Mouse (Mus musculus): ENCODE results near the gene Slc13a5. TPM values are rescaled to one million over a fixed set of nuclear protein-coding genes. Genes with fewer than 3 reads are reported as not detected.

The Slc13a5 gene
- polyA plus RNA-seq, 1 experiment from 2014 or later: 0.26 TPM

Other genes starting within 250 kb of the Slc13a5 start
- gene Aipl1, start 229.7 kb downstream of the Slc13a5 start, polyA plus RNA-seq (2015; fragmentation: Nextera tagmentation; extraction: Ambion mirVana): 0.30 and 0.38 TPM in 2 replicates
- gene Pimreg, start 225.2 kb downstream of the Slc13a5 start, polyA plus RNA-seq (2015; fragmentation: Nextera tagmentation; extraction: Ambion mirVana): 122 and 131 TPM in 2 replicates
- 0.05 and 0.13 TPM in 2 replicates for gene Pitpnm3, start 131.4 kb downstream of the Slc13a5 start, polyA plus RNA-seq (2015; fragmentation: Nextera tagmentation; extraction: Ambion mirVana)
- gene Gm43951, start 60.4 kb downstream of the Slc13a5 start, polyA plus RNA-seq (2015; fragmentation: Nextera tagmentation; extraction: Ambion mirVana): 0.22 and 0.29 TPM in 2 replicates
- 13.5 and 16.4 TPM in 2 replicates for gene 4933427D14Rik, start 59.8 kb downstream of the Slc13a5 start, polyA plus RNA-seq (2015; fragmentation: Nextera tagmentation; extraction: Ambion mirVana)
- 200 and 216 TPM in 2 replicates for gene Txndc17, start 59.7 kb downstream of the Slc13a5 start, polyA plus RNA-seq (2015; fragmentation: Nextera tagmentation; extraction: Ambion mirVana)
- 46.1 TPM in 2 replicates for gene Med31, start 51.6 kb downstream of the Slc13a5 start, polyA plus RNA-seq (2015; fragmentation: Nextera tagmentation; extraction: Ambion mirVana)
- gene Xaf1, start 34.4 kb upstream of the Slc13a5 start, polyA plus RNA-seq (2015; fragmentation: Nextera tagmentation; extraction: Ambion mirVana): 4.3 and 6.2 TPM in 2 replicates
- not detected in 2 replicates for gene Fbxo39, start 47.2 kb upstream of the Slc13a5 start, polyA plus RNA-seq (2015; fragmentation: Nextera tagmentation; extraction: Ambion mirVana)
- 5.4 and 5.6 TPM in 2 replicates for gene Tekt1, start 95.2 kb upstream of the Slc13a5 start, polyA plus RNA-seq (2015; fragmentation: Nextera tagmentation; extraction: Ambion mirVana)
- gene Smtnl2, start 144.5 kb upstream of the Slc13a5 start, polyA plus RNA-seq (2015; fragmentation: Nextera tagmentation; extraction: Ambion mirVana): 109 and 111 TPM in 2 replicates
- 0.87 and 0.95 TPM in 2 replicates for gene Ggt6, start 168.3 kb upstream of the Slc13a5 start, polyA plus RNA-seq (2015; fragmentation: Nextera tagmentation; extraction: Ambion mirVana)
- gene Mybbp1a, start 174.1 kb upstream of the Slc13a5 start, polyA plus RNA-seq (2015; fragmentation: Nextera tagmentation; extraction: Ambion mirVana): 162 and 184 TPM in 2 replicates
- gene Spns2, start 222.7 kb upstream of the Slc13a5 start, polyA plus RNA-seq (2015; fragmentation: Nextera tagmentation; extraction: Ambion mirVana): 2.9 and 3.4 TPM in 2 replicates

All from kidney, embryonic 15.5 days (tissue).